Mouse (Mus musculus): ENCODE results near the gene Celsr2.

Celsr2 gene

GRCm38 (mm10) chr3:108378875-108379663, 36.3 kb downstream of the Celsr2 start:
- DNase-seq (ENCODE audit: low spot score), result no peak

- no peak for DNase-seq (ENCODE audit: low spot score)
Observed at GRCm38 (mm10) chr3:108372691-108373090, 42.7 kb downstream of the Celsr2 start.

- no peak for DNase-seq (ENCODE audit: low spot score)
Observed at GRCm38 (mm10) chr3:108372274-108372673, 43.1 kb downstream of the Celsr2 start.

GRCm38 (mm10) chr3:108368721-108369120, 46.6 kb downstream of the Celsr2 start:
- no peak for DNase-seq (ENCODE audit: low spot score)

- no peak for DNase-seq (ENCODE audit: low spot score)
Observed at GRCm38 (mm10) chr3:108367828-108368227, 47.5 kb downstream of the Celsr2 start.

- no peak for DNase-seq (ENCODE audit: low spot score)
Observed at GRCm38 (mm10) chr3:108367173-108367572, 48.2 kb downstream of the Celsr2 start.

- no peak for DNase-seq (ENCODE audit: low spot score)
Observed at GRCm38 (mm10) chr3:108364270-108364995, 50.9 kb downstream of the Celsr2 start, which contains the start of gene Mybphl. Gene Mybphl (plus strand): TSS chr3:108364911.

- no peak for DNase-seq (ENCODE audit: low spot score)
Observed at GRCm38 (mm10) chr3:108363626-108364025, 51.7 kb downstream of the Celsr2 start.

GRCm38 (mm10) chr3:108360894-108361293, 54.5 kb downstream of the Celsr2 start:
- DNase-seq (ENCODE audit: low spot score), result no peak

GRCm38 (mm10) chr3:108358445-108358844, 56.9 kb downstream of the Celsr2 start:
- DNase-seq (ENCODE audit: low spot score), result no peak

GRCm38 (mm10) chr3:108357051-108357450, 58.3 kb downstream of the Celsr2 start:
- no peak for DNase-seq (ENCODE audit: low spot score)

- no peak for DNase-seq (ENCODE audit: low spot score)
Observed at GRCm38 (mm10) chr3:108355245-108355644, 60.1 kb downstream of the Celsr2 start.

- no peak for DNase-seq (ENCODE audit: low spot score)
Observed at GRCm38 (mm10) chr3:108348376-108348775, 67.0 kb downstream of the Celsr2 start.

- no peak for DNase-seq (ENCODE audit: low spot score)
Observed at GRCm38 (mm10) chr3:108345855-108346254, 69.5 kb downstream of the Celsr2 start.

GRCm38 (mm10) chr3:108342185-108342584, 73.2 kb downstream of the Celsr2 start:
- DNase-seq (ENCODE audit: low spot score), result no peak

- no peak for DNase-seq (ENCODE audit: low spot score)
Observed at GRCm38 (mm10) chr3:108341040-108341439, 74.3 kb downstream of the Celsr2 start.
